Mouse (Mus musculus): ENCODE measurements around the gene Dkc1.
A peak's percentile ranks its signal among the peaks of the same experiment; 100 is the strongest.

The Dkc1 gene

DNA sequence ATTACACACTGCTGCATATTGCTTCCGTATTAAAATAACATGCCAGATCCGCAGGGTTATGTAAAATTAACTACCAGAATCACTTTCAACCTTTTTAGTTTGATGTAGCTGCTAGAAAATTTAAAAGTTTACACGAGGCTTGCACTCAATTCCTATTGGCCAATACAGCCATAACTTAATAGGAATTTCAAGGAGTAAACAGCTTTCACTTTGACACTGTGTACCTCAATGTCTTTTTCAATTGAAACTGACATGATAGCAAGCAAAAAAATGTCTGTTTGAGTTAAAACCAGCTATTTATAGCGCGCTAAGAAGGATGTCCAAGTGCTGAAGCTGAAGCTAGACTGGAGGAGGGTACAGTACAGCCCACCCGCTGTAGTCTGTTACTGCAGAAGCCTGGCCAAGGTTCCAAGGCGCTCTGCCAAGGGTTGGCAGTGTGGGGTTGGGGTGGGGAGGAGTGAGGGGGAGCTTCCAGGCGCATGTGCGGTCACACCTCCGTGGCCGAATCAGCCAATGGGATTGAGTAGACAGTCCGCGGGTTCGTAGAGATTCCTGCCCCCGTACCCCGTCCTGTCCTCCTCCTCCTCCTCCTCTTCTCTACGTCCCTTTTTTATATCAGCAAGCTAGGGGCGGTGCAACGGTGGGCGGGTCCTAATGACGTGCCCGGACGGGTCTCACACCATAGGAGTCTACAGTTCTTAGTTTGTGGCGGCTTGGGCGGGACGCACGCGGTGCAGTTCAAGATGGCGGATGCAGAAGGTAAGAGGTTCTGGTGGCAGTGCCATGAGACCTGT, at the start of gene Dkc1:
Dkc1 (plus strand) TSS at position 486 of the 794 bp plus-strand sequence.
- peak; percentile 86 for DNase-seq (ENCODE audit: extremely low spot score)

DNA sequence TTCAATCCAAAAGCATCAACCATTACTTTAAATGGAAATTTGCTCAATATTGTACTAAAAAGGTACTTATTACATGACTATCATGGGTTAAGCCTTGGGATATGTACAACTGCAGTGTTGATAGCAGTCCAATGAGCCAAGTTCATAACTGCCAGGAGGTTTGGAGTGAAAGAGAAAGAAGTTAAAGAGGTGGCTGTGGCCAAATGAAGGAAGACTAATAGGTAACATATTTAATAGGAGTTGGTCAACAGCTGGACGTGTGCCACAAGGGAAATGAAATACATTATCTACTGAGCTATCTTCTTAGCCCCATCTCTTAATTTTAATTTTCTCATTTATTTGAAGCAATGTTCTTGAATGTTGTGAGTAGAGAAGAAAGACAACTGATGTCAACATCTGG, 49.7 kb upstream of the Dkc1 start:
- no peak for DNase-seq (ENCODE audit: extremely low spot score)

DNA sequence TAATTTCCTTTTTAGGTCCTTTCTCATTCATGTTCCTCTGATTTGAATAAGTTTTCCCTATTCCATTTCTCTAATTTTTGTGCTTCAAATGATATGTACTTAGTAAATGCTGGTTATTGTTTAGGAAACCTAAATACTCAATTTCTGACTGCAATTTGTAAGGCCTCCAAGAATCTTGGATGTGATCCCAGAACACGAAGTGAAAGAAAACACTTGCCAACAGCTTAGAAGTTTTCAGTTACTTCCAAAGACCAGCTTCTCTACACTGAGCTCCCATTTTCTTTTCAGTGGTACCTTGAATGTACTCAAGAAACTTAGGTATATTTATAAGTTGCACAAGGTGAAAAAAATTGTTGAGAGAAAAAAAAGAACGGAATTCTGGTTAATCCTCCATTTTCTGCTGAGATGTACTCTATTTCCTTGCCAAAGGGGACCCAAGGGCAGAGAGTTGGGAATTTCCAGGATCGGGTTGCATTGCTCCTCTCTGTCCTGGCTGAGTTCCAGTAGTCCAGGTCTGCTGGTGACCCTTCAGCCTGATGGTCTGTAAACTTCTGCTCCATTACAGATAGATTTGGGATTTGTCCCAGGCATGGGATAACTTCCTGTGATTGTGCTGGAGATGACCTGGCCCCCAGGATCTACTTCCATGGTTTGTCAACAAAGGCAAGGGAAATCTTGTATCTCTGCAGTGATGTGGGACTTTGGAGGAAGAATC, 48.6 kb upstream of the Dkc1 start:
- DNase-seq (ENCODE audit: extremely low spot score), result no peak

DNA sequence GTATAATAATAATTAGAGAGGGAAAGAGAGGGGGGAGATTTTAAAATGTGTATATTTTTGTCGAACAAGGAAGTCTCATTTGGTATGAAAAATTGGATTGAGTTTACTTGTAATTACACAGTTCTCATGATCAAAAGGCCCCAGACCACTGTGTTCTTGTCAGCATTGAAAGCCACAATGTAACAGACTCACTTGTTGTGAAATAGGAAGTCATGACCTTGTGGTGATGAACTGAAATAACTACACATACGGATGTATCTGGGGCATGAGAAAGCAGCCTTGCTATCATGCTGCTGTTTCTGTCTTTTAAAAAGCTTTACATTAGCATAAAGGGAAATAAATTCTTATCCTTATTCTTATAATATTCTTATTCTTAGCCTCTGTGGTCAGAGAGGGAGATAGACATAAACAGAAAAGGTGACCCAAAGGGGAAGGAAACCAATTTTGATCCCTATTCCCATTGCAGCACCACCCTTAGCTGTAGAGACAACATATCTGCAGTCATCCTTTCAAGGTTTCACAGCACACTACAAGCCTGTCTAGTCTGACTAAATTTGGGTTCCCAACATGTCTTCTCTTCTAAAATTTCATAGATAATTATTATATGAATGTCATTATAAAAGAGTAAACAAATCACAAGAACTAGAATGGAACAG, 39.4 kb upstream of the Dkc1 start:
- DNase-seq (ENCODE audit: extremely low spot score), result no peak

DNA sequence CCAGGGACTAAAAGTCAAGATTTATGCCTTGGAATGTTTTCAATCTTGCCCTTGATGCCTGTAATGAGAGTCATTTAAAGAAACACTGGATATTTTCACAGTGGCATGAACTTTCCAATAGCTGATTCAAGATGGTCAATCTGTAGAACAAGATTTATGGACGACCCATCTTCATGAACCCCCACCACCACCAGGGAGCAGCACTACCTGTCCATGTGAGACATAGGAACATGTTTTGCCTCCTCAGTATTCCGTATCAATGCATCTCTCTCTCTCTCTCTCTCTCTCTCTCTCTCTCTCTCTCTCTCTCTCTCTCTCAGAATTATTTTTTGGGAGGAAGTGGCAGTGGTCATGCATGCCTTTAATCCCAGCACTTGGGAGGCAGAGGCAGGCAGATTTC, 13.3 kb upstream of the Dkc1 start:
- no peak for DNase-seq (ENCODE audit: extremely low spot score)

DNA sequence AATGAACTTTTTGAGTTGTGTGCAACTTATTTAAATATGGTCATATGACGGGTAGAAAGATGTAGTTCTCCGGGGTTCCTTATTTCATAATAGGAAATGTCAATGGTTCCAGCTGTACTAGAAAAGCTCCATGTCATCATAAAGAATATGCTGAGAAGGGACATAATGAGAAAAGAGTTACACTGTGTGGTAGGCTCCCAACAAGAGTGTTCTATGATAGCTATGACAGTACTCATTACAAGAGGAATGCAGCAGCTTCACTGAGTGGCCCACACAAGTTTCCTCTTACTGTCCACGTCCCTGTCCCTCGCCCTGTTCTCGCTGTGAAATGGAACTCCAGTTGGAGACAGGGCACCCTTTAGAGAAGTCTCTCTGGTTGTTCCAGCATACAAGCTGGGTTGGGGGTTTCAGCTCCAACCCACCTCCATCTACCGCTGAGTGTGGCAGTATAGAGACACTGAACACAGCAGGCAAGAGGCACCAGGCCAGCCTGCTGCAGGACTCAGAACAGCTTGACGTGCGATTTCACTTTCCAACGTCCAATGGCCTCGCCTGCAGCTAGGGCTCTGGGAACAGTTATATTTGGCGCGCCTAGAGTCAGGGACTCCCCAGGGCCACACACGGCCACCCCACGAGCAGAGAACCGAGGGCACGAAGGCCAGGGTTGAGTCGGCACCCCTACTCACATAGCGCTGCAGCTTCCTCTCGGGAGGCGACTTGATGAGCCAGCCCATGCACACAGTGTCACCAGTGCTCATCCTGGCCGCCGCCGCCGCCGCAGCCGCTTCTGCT, 11.5 kb upstream of the Dkc1 start:
- DNase-seq (ENCODE audit: extremely low spot score), result peak; percentile 20

DNA sequence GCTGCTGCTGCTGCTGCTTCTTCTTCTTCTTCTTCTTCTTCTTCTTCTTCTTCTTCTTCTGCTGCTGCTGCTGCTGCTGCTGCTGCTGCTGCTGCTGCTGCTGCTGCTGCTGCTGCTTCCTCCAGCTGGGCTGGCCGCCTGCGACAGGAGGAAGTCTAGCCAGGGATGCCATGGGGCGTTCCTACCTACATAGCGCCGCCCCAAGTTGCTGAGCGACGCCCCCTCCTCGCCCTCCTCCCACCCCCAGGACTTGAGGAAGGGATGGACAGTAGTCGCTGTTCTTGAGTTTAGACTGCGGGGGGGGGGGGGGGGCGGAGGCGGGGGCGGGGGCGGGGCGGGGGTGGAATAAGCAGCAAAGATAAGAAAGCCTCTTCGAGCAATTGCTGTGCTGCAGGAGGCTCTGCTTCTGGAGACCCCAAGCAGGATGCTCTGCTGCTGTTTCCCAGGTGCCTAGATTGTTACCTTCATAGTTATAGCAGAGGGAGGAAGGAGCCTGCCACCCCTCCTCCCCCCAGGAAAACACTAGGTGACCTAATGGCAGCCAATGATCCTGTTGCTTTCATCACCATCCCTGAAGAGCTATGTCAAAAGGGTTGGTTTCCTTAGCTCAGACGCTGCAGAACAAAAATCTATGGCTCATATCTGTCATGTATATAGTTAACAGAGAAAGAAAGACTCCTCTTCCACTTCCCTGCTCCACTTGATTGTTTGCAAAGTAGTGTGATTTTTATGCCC, 10.7 kb upstream of the Dkc1 start, which contains the start of gene Gab3:
Gab3 (minus strand) TSS at position 685 of the 735 bp plus-strand sequence.
- DNase-seq (ENCODE audit: extremely low spot score), result peak; percentile 35

DNA sequence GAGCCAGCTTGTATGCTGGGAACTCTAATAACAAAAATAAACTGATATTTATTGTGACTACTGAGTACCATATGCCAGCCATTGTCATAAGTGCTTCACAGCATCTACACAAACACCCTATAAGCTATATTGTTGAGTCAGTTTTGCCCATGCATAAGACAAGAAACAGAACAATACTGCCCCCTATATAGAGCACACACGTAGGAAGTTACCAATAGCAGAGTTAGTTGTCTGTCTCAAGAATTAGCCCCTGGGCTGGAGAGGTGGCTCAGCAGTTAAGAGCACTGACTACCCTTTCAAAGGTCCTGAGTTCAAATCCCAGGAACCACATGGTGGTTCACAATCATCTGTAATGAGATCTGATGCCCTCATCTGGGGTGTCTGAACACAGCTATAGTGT, 10.0 kb upstream of the Dkc1 start:
- DNase-seq (ENCODE audit: extremely low spot score), result no peak

DNA sequence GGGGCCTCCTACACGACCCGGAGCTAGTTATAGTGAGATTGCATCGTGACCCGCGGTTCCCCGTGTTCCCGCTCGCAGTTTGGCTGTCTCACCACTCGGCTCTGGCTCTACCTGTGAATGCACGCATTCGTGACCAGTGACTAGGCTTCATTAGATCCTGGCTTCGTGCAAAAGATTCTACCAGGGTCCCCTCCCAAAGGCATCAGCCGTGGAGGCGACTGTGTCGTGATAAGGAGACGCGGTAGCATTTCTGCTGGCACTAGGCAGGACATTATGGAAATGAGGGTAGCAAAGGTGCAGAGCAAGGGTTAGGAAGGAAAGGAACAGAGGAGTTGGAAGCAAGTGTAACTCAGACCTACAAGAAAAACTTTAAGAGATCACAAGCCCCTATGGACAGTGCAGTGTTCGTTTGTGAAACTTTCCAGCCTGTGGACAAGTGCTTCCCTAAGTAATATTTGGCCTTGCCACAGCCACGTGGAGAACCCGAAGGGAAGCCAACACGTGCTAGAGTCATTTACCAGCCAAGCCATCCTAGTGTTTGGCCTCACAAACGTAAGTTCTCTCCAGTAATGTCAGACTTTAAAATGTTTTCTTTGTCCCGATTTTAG, 613 bp downstream of the Dkc1 start:
- DNase-seq (ENCODE audit: extremely low spot score), result no peak

DNA sequence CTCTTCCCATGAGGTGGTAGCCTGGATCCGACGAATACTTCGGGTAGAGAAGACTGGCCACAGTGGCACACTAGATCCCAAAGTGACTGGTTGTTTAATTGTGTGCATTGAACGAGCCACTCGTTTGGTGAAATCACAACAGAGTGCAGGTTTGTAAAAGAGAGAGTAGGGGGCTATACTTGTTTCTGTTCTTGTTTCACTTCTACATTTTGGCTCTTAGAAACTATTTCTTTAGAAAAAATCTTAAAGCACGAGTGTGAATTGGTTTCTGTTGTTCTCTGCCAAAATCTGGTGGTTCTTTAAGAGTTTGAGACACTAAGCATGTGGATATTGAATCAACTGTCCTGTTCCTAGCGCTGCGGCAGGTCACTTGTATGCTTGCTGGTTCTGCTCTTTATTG, 3.1 kb downstream of the Dkc1 start:
- DNase-seq (ENCODE audit: extremely low spot score), result no peak

DNA sequence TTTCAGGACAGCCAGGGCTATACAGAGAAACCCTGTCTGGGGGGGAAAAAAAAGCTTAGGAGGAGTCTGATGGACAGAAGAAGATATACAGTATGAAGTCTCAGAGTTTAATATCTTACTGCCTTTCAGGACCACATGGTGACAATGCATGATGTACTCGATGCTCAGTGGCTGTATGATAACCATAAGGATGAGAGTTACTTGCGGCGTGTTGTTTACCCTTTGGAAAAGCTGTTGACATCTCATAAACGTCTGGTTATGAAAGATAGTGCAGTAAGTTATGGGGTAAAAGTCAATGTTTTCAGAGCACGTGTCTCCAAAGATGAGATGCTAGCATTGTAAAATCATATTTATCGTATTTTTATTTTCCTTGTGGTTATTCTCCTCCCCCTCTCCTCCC, 6.6 kb downstream of the Dkc1 start:
- no peak for DNase-seq (ENCODE audit: extremely low spot score)

DNA sequence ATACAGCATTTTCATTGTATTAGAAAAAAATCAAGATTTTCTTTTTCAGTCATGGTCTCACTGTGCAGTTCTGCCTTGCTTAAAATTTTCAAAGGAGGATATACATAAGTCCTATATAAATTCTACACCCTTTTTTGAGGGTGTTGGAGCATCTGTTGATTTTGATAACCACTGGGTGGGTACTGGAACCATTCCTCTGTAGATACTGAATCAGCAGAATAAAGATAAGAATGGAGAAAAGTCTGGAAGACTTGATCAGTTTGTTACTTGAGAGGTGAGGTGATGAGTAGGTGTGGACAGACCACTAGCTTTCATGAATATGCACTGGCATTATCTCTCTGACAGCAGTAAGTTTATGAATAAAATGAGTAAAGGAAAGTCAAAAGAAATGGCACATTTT, 19.9 kb downstream of the Dkc1 start:
- DNase-seq (ENCODE audit: extremely low spot score), result no peak

DNA sequence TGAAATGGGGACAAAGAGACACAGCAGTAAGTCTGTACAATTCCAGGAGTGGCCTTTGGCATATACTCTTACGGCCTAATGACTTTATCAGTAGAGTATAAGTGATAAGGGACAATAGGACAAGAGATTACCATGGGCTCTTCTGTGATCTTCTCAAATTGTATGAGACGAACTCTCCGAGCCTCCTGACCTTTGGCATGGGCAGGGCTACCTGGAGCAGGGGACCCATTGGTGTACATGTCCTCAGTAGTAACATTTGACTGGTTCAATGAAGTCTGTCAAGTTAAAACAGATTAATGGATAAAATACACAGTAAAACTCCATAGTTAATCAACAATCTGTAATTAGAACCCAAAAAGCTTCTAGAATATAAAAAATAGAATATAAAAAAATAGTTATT, 30.0 kb downstream of the Dkc1 start:
- DNase-seq (ENCODE audit: extremely low spot score), result no peak

DNA sequence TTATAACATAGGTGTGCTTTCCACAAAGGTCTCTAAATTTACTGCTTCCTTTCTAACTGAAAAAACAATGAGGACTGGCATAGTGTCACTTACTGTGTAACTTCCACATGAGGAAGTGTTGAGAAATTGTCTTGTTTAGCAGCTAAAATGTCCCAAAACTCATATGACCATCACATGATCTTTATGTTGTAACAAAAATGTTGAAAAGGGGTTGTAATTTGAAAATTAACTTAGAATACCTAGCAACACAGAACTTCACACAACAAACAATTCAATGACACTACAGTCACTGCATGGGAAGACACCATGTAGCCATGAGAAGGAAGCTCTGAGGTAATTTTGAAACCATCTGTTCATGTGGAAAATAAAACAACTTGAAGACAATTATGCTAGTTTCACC, 31.2 kb downstream of the Dkc1 start:
- no peak for DNase-seq (ENCODE audit: extremely low spot score)

DNA sequence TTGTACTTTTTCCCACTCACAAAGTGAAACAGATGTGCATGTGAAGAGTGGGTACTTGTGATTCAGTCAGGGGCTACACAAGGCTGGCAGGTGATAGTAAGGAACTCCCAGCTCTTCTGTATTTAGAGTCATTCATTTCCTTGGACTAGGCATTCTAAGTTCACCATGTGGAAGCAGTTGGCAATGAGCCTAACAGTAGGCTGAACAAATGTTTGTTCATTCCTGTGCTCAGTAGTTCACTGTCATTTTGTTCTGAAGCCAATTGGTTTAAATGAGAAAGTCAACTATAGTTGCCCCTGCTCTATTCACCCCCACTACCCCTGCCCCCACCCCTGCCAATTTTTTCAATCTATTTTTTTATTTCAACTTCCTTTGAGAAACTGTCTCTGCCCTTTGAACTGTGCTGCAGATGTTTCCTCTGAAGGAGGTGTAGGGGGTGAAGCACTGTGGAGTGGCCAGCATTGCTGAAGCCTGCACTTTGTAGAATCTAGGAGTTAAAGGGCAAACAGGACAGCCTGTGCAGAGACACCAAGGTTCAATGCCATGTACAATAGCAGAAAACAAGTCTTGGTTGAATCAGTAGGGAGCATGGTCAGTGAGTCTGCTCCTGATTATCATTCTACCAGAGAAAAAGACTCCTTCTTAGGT, 32.8 kb downstream of the Dkc1 start:
- no peak for DNase-seq (ENCODE audit: extremely low spot score)

DNA sequence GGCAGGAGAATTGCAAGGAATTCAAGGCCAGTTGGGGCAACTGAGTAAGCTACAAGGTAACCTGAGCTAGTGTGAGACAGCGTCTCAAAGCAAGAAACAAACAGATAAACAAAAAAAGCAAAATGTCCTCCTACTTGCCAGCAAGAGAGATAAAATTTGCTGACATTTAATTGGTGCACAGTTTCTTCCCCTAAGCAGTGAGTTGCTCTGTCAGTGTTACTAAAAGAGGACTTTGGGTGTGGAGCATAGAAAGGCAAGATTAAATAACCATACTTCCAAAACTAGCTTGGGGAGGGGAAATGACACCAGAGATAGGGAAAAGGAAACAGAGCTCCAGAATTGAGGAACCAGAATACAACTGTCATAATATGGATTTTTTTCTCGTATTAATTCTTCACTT, 33.8 kb downstream of the Dkc1 start:
- DNase-seq (ENCODE audit: extremely low spot score), result no peak

DNA sequence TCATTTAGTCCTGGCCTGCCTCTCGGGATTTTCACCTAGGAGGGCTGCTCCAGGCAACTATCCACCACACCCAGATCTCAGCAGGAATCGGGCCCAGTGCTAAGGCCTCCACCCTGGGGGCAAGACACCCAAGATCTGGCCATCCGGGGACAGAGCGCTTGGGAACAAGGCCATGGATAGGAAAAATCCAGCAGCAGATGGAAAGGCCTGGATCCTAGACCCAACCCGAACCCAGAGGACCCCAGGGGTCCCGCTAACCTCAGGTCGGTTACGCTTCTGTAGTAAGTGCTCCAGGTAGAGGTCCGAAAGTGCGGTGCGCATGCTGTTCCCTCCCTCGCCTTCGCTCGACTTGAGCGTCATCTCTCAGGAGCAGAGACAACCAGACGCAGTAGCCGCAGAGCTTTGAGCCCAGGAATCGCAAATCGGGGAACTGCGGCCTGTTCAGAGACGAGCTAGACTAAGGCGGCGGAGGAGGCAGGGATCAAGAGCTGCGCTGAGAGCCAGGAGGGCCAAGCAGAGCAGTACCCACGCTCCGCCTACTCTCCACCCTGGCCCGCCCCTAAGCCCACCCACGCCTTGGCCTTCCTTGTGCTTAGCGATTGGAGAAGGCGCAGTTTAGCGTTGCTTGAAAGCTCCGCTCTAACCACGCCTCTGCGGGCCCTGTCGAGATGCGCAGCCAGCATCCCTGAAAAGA, 35.0 kb downstream of the Dkc1 start, which contains the start of gene Mpp1:
Mpp1 (minus strand) TSS at position 550 of the 694 bp plus-strand sequence.
- DNase-seq (ENCODE audit: extremely low spot score), result peak; percentile 81

DNA sequence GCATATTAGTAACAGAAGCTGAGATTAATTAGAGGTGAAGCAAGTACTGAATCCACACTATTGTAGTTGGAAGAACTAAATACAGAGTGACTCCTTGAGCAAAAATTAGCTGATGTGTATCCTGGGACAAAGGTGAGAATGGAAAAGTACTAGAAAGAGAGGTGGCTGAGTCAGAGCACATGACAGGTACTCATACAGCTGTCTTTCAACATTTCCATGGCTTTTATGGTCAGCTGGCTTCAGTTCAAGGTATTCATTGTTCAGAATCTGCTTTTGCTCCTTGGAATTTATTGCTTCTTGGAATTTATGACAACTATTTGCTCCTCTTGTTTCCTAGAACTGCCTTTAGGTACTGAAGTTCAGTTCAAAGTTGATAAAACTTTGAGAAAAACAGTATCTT, 41.3 kb downstream of the Dkc1 start:
- no peak for DNase-seq (ENCODE audit: extremely low spot score)

DNA sequence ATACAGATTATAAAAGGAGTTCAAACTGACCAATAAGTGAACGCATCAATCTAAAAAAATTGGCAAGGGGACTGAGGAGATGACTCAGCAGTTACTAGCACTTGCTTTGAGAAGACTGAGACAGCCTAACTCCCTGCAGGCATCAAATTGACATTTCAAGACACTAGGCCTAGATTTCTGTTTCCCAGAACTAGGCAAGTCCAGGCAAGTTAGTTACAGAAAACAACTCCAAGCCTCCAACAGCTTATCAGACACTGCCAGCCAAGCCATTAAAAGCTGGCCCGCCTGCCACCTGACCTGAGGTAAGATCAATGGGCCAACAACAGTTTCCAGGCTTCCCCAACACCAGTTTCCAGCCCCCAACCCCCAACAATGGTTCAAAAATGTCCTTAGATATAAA, 42.1 kb downstream of the Dkc1 start:
- DNase-seq (ENCODE audit: extremely low spot score), result no peak

DNA sequence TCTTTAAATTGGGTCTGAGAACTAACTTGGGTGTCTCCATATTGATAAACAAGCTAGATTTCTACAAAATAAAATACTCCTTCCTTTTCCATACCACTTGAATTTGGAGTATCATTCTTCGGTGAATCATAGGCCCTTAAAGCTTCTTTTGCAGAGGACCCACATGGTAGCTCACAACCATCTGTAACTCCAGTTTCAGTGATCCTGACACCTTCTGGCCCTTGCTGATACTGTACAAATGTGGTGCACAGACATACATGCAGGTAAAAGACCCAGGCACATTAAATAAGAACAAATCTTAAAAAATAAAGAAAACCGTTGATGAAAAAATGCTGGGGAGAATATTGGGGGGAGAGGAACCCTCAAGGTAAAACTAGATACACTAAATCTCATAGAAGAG, 42.5 kb downstream of the Dkc1 start:
- DNase-seq (ENCODE audit: extremely low spot score), result no peak

Measured in embryo, embryonic 9.5 days (tissue).